Mouse (Mus musculus) CH12.LX (cell line): ENCODE data around the gene Pld5.
"Not testable (repeated sequence)": the region's sequence is repeated elsewhere in the genome, so short reads cannot be mapped to it uniquely, and the experiment has no call there.

Experiments used
- BHLHE40 ChIP-seq: IDR thresholded peaks from 2 replicates; pipeline ENCODE4 v1.6.1; 2011; ENCODE audit warnings: mild to moderate bottlenecking, low read depth, low read length, improper control_type of control experiment
- CHD1 ChIP-seq: IDR thresholded peaks from 2 replicates; pipeline ENCODE4 v1.6.1; 2012; ENCODE audit warnings: low read depth, low read length, improper control_type of control experiment, inconsistent platforms
- CHD2 ChIP-seq: IDR thresholded peaks from 2 replicates; pipeline ENCODE4 v1.6.1; 2011; ENCODE audit warnings: low read length, improper control_type of control experiment
- CTCF ChIP-seq, 2 experiments: IDR thresholded peaks in 1 of 2; conservative IDR thresholded peaks in 1 of 2; 2 replicates each; pipeline ENCODE4 v1.5.1; 2011 to 2012; ENCODE audit warnings: low read depth in 2 of 2, low read length in 2 of 2, improper control_type of control experiment in 1 of 2, inconsistent platforms in 1 of 2, mild to moderate bottlenecking in 1 of 2, moderate library complexity in 1 of 2
- EP300 ChIP-seq: IDR thresholded peaks from 2 replicates; pipeline ENCODE4 v1.6.1; 2011; ENCODE audit warnings: low read length, improper control_type of control experiment
- GABPA ChIP-seq: IDR thresholded peaks from 2 replicates; pipeline ENCODE4 v1.6.1; 2012; ENCODE audit warnings: low read depth, low read length, improper control_type of control experiment, inconsistent platforms; ENCODE audit not compliant: insufficient replicate concordance
- HCFC1 ChIP-seq: IDR thresholded peaks from 2 replicates; pipeline ENCODE4 v1.6.1; 2012; ENCODE audit warnings: low read depth, mild to moderate bottlenecking, inconsistent platforms, low read length, improper control_type of control experiment
- JUND ChIP-seq: conservative IDR thresholded peaks from 2 replicates; pipeline ENCODE4 v1.6.1; 2011; ENCODE audit warnings: low read depth, low read length, improper control_type of control experiment
- MXI1 ChIP-seq: IDR thresholded peaks from 2 replicates; pipeline ENCODE4 v1.6.1; 2011; ENCODE audit warnings: mild to moderate bottlenecking, low read depth, low read length, improper control_type of control experiment
- NELFE ChIP-seq: IDR thresholded peaks from 2 replicates; pipeline ENCODE4 v1.6.1; 2011; ENCODE audit warnings: low read depth, low read length, improper control_type of control experiment
- POLR2A ChIP-seq: IDR thresholded peaks from 2 replicates; pipeline ENCODE4 v1.6.1; 2011; ENCODE audit warnings: low read depth, mild to moderate bottlenecking, improper control_type of control experiment, low read length
- POLR2AphosphoS2 ChIP-seq: IDR thresholded peaks from 2 replicates; pipeline ENCODE4 v1.6.1; 2011; ENCODE audit warnings: low read depth, low read length, improper control_type of control experiment
- SMC3 ChIP-seq: IDR thresholded peaks from 2 replicates; pipeline ENCODE4 v1.6.1; 2011; ENCODE audit warnings: low read depth, low read length, improper control_type of control experiment
- TBP ChIP-seq: conservative IDR thresholded peaks from 2 replicates; pipeline ENCODE4 v1.6.1; 2011; ENCODE audit warnings: low read depth, low read length, improper control_type of control experiment

DNA sequence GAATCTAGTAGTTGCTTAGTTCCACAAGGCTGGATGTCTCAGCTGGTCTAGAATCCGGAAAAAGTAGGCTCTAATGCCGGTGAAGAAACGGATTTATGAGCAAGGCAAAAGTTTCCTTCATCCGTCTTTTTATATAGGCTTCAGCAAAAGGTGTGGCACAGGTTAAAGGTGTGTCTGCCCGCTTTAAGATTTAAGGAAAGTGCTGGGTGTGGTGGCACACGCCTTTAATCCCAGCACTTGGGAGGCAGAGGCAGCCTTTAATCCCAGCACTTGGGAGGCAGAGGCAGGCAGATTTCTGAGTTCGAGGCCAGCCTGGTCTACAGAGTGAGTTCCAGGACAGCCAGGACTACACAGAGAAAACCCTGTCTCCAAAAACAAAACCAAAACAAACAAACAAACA lies 296.1 kb downstream of the Pld5 start, which contains the start of gene Rbm8a2:
- TF ChIP-seq POLR2A; CTCF (conservative IDR thresholded peaks at IDR 0.05 in 1 of 2, IDR thresholded peaks at IDR 0.05 in 1 of 2; ENCODE audit: low read depth in 2 of 2, low read length in 2 of 2); GABPA; CHD2; MXI1; EP300; TBP; POLR2AphosphoS2; HCFC1; NELFE; SMC3; BHLHE40; CHD1; JUND: not testable (repeated sequence)
